Mouse (Mus musculus) lung, embryonic 15.5 days (tissue): ENCODE measurements around the gene Mmp24. TPM values are rescaled to one million over a fixed set of nuclear protein-coding genes. Genes with fewer than 3 reads are reported as not detected.

ENCODE experiments used
- ATAC-seq: fragments of 200-750 bp; cut with Nextera tagmentation; 2 replicates; pipeline ENCODE4 v1.8.0; 2017; ENCODE audit warnings: moderate number of reproducible peaks, borderline replicate concordance; ENCODE audit not compliant: low FRiP score, low TSS enrichment; ENCODE audit errors: extremely low read depth
- H3K27ac ChIP-seq: fragments of 300-500 bp; sonication (generic); 2 replicates; pipeline ENCODE4 v1.5.1; 2015; ENCODE audit warnings: moderate library complexity, mild to moderate bottlenecking, inconsistent platforms
- H3K27me3 ChIP-seq: fragments of 300-500 bp; sonication (generic); 2 replicates; pipeline ENCODE4 v1.6.1; 2015; ENCODE audit warnings: inconsistent platforms
- H3K36me3 ChIP-seq: fragments of 300-500 bp; sonication (generic); 2 replicates; pipeline ENCODE4 v1.6.1; 2015; ENCODE audit warnings: inconsistent platforms
- H3K4me1 ChIP-seq: fragments of 300-500 bp; sonication (generic); 2 replicates; pipeline ENCODE4 v1.6.1; 2015; ENCODE audit warnings: inconsistent platforms
- H3K4me2 ChIP-seq: fragments of 300-500 bp; sonication (generic); 2 replicates; pipeline ENCODE4 v1.6.1; 2015; ENCODE audit warnings: inconsistent platforms, mild to moderate bottlenecking, moderate library complexity
- H3K4me3 ChIP-seq: fragments of 300-500 bp; sonication (generic); 2 replicates; pipeline ENCODE4 v1.5.1; 2015; ENCODE audit warnings: mild to moderate bottlenecking, inconsistent platforms
- H3K9ac ChIP-seq: fragments of 300-500 bp; sonication (generic); 2 replicates; pipeline ENCODE4 v1.6.1; 2015; ENCODE audit warnings: inconsistent platforms
- H3K9me3 ChIP-seq: fragments of 300-500 bp; sonication (generic); 2 replicates; pipeline ENCODE4 v1.6.1; 2016; ENCODE audit warnings: inconsistent platforms
- WGBS: fragments of 180-500 bp; shearing (Covaris S2); methylation state at CpG from one replicate; pipeline ENCODE4 v1.1.7; 2015; 5-methylcytosine and 5-hydroxymethylcytosine counted together
- polyA plus RNA-seq: library from polyadenylated mRNA; unstranded; fragments of >200 nt; fragmentation: Nextera tagmentation; extraction: Ambion mirVana; gene quantifications from 2 replicates; pipeline ENCODE4 v1.2.1, GENCODE M21; 2015

Mmp24 gene
- polyA plus RNA-seq, 1 experiment from 2014 or later = 0.09 TPM

- no peak overlapping the region for H3K27ac ChIP-seq
- peaks cover 52% of the 10 kb centered on the region for H3K27me3 ChIP-seq
- whole genome bisulfite sequencing = 77% methylated on average over 4 of the region's 4 CpGs
- no peaks in the 10 kb centered on the region for H3K36me3 ChIP-seq
- H3K4me1 ChIP-seq = peaks cover 8% of the 10 kb centered on the region
- no peak overlapping the region for H3K4me2 ChIP-seq
- no peaks in the 10 kb centered on the region for H3K9me3 ChIP-seq
- no peak overlapping the region for H3K9ac ChIP-seq
- no peak for ATAC-seq
- H3K4me3 ChIP-seq = no peak overlapping the region
Measured at GRCm38 (mm10) chr2:155777688-155777985, 2.5 kb downstream of the Mmp24 start.

DNA sequence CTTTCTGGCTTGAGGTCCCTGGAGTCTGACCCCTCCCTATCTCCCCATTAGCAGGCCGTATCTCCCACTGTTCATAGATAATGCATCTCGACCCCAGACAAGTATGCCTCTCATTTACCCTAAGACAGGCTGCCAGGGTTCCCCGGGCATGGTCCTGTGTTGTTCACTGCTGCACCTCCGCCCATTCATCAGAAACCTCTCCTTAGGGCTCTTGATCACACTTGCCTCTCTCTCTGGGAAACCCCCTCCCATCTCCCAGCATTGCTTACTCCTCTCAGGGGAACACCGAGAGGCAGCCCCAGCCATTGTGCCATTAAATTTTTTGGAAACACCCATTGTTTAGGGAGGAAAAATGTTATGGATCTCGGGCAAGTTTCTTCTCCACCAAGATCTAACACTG, 2.9 kb downstream of the Mmp24 start:
- no peaks in the 10 kb centered on the region for H3K36me3 ChIP-seq
- no peak overlapping the region for H3K4me2 ChIP-seq
- H3K9me3 ChIP-seq = no peaks in the 10 kb centered on the region
- H3K27ac ChIP-seq = no peak overlapping the region
- peaks cover 48% of the 10 kb centered on the region for H3K27me3 ChIP-seq
- no peak for ATAC-seq
- WGBS = 61% methylated on average over 6 of the region's 6 CpGs
- H3K4me1 ChIP-seq = peaks cover 8% of the 10 kb centered on the region
- no peak overlapping the region for H3K4me3 ChIP-seq
- H3K9ac ChIP-seq = no peak overlapping the region

- Histone ChIP-seq H3K4me2 (no peak overlapping the region), H3K36me3 (no peaks in the 10 kb centered on the region), H3K27ac (no peak overlapping the region), H3K9ac (no peak overlapping the region), H3K4me3 (no peak overlapping the region), H3K4me1 (peaks cover 8% of the 10 kb centered on the region), H3K27me3 (peaks cover 38% of the 10 kb centered on the region), H3K9me3 (no peaks in the 10 kb centered on the region)
- WGBS = 23% methylated on average over 7 of the region's 7 CpGs
- ATAC-seq = no peak
Measured at GRCm38 (mm10) chr2:155779066-155779465, 3.9 kb downstream of the Mmp24 start.

- WGBS = 70% methylated on average over 3 of the region's 3 CpGs
- ATAC-seq = no peak
- H3K4me3 ChIP-seq = no peak overlapping the region
- H3K9ac ChIP-seq = no peak overlapping the region
- H3K4me2 ChIP-seq = no peak overlapping the region
- peaks cover 33% of the 10 kb centered on the region for H3K27me3 ChIP-seq
- H3K27ac ChIP-seq = no peak overlapping the region
- H3K4me1 ChIP-seq = peaks cover 8% of the 10 kb centered on the region
- no peaks in the 10 kb centered on the region for H3K9me3 ChIP-seq
- H3K36me3 ChIP-seq = no peaks in the 10 kb centered on the region
Measured at GRCm38 (mm10) chr2:155779506-155779905, 4.4 kb downstream of the Mmp24 start.

DNA sequence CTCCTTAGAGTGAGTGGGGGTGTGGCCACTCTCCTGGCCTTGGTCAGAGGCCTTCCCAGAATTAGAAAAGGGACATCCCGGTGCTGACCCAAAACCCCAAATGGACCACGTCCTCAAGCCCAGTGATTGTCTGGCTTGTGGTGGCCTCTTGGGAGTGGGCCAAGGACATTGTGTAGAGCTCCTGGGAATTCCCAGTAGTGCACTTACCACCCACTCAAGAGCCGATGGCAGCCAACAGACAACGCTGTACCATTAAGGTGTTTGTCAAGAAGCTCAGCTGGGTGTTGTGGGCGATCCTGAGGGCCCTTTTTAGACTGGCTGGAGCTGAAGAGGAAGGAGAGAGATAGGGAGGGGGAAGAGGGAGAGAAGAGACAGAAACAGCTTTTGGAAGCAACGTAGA, 9.4 kb downstream of the Mmp24 start:
- Histone ChIP-seq H3K9me3 (no peaks in the 10 kb centered on the region), H3K4me3 (no peak overlapping the region), H3K9ac (no peak overlapping the region), H3K4me1 (no peaks in the 10 kb centered on the region), H3K27ac (no peak overlapping the region), H3K4me2 (no peak overlapping the region), H3K36me3 (no peaks in the 10 kb centered on the region), H3K27me3 (no peaks in the 10 kb centered on the region)
- 64% methylated on average over 6 of the region's 6 CpGs for WGBS
- ATAC-seq = no peak

GRCm38 (mm10) chr2:155786905-155787304, 11.8 kb downstream of the Mmp24 start:
- H3K9me3 ChIP-seq = no peaks in the 10 kb centered on the region
- no peaks in the 10 kb centered on the region for H3K36me3 ChIP-seq
- no peak overlapping the region for H3K4me2 ChIP-seq
- H3K4me3 ChIP-seq = no peak overlapping the region
- WGBS = 66% methylated on average over 5 of the region's 5 CpGs
- no peaks in the 10 kb centered on the region for H3K4me1 ChIP-seq
- H3K9ac ChIP-seq = no peak overlapping the region
- no peak for ATAC-seq
- H3K27ac ChIP-seq = no peak overlapping the region
- no peaks in the 10 kb centered on the region for H3K27me3 ChIP-seq

- H3K9me3 ChIP-seq = no peaks in the 10 kb centered on the region
- no peaks in the 10 kb centered on the region for H3K4me1 ChIP-seq
- no peak overlapping the region for H3K4me3 ChIP-seq
- ATAC-seq = no peak
- no peaks in the 10 kb centered on the region for H3K36me3 ChIP-seq
- no peak overlapping the region for H3K4me2 ChIP-seq
- H3K27ac ChIP-seq = no peak overlapping the region
- H3K9ac ChIP-seq = no peak overlapping the region
- WGBS = 55% methylated on average over 18 of the region's 18 CpGs
- no peaks in the 10 kb centered on the region for H3K27me3 ChIP-seq
Measured at GRCm38 (mm10) chr2:155787949-155788931, 13.1 kb downstream of the Mmp24 start.

DNA sequence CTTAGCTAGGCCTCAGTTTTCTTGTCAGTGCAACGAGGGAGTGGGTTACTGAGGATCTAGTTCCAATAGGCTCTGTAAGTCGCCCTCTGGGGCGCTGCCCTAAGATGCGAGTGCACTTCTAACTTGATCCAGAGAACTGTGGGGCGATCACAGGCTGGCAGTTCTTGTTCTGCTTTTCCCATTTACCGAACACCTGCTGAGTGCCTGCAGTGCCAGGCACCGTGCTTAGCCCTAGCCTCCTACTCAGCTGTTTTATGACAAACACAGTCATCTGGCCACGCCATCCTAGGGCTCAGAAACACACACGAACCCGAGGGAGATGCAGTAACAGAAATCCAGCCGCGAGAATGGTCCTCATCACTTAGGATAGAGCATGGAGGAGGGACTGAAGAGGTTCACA, 17.8 kb downstream of the Mmp24 start:
- H3K4me1 ChIP-seq = no peaks in the 10 kb centered on the region
- no peaks in the 10 kb centered on the region for H3K9me3 ChIP-seq
- no peak overlapping the region for H3K4me2 ChIP-seq
- no peak overlapping the region for H3K4me3 ChIP-seq
- no peak overlapping the region for H3K9ac ChIP-seq
- H3K27ac ChIP-seq = no peak overlapping the region
- no peaks in the 10 kb centered on the region for H3K36me3 ChIP-seq
- ATAC-seq = no peak
- WGBS = 44% methylated on average over 12 of the region's 12 CpGs
- no peaks in the 10 kb centered on the region for H3K27me3 ChIP-seq

GRCm38 (mm10) chr2:155794674-155795445, 19.7 kb downstream of the Mmp24 start:
- Histone ChIP-seq H3K4me2 (no peak overlapping the region), H3K27ac (no peak overlapping the region), H3K9ac (no peak overlapping the region), H3K36me3 (no peaks in the 10 kb centered on the region), H3K4me1 (no peaks in the 10 kb centered on the region), H3K4me3 (no peak overlapping the region), H3K27me3 (no peaks in the 10 kb centered on the region), H3K9me3 (no peaks in the 10 kb centered on the region)
- 79% methylated on average over 12 of the region's 12 CpGs for WGBS
- ATAC-seq = no peak

GRCm38 (mm10) chr2:155798613-155799012, 23.5 kb downstream of the Mmp24 start:
- no peak for ATAC-seq
- Histone ChIP-seq H3K27ac (no peak overlapping the region), H3K9ac (no peak overlapping the region), H3K36me3 (no peaks in the 10 kb centered on the region), H3K4me3 (no peak overlapping the region), H3K4me2 (no peak overlapping the region), H3K27me3 (no peaks in the 10 kb centered on the region), H3K4me1 (no peaks in the 10 kb centered on the region), H3K9me3 (no peaks in the 10 kb centered on the region)
- WGBS = 55% methylated on average over 3 of the region's 3 CpGs

GRCm38 (mm10) chr2:155802761-155803160, 27.6 kb downstream of the Mmp24 start:
- no peaks in the 10 kb centered on the region for H3K27me3 ChIP-seq
- no peak overlapping the region for H3K27ac ChIP-seq
- no peak overlapping the region for H3K4me3 ChIP-seq
- no peak overlapping the region for H3K9ac ChIP-seq
- no peak overlapping the region for H3K4me2 ChIP-seq
- no peak for ATAC-seq
- H3K9me3 ChIP-seq = no peaks in the 10 kb centered on the region
- WGBS = 51% methylated on average over 3 of the region's 3 CpGs
- H3K36me3 ChIP-seq = no peaks in the 10 kb centered on the region
- H3K4me1 ChIP-seq = no peaks in the 10 kb centered on the region

DNA sequence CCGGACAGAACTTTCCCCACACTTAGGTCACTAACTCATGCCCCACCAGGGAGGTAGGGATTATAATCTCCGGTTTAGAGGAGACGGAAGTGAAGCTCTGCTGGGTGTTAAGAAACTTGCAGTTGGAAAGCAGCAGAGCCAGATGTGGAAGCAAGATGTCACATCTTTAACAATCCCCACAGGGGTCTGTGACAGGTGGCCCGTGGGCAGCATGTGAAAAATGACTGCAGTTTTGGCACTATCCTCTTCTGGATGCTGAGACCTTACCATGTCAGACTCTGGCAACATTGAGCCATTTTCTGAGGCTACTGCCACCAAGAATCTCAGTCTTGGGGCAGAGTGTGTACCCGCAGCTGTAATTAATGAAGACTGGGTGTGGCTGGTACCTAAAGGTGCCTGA, 28.9 kb downstream of the Mmp24 start:
- H3K36me3 ChIP-seq = no peaks in the 10 kb centered on the region
- H3K27me3 ChIP-seq = no peaks in the 10 kb centered on the region
- 60% methylated on average over 5 of the region's 5 CpGs for WGBS
- no peak for ATAC-seq
- no peak overlapping the region for H3K4me2 ChIP-seq
- no peak overlapping the region for H3K27ac ChIP-seq
- no peaks in the 10 kb centered on the region for H3K4me1 ChIP-seq
- no peak overlapping the region for H3K4me3 ChIP-seq
- no peak overlapping the region for H3K9ac ChIP-seq
- H3K9me3 ChIP-seq = no peaks in the 10 kb centered on the region
